Mouse (Mus musculus) ES-E14 (cell line): ENCODE results near the gene Eral1.

Source experiments
- HCFC1 ChIP-seq: IDR thresholded peaks from 2 replicates; pipeline ENCODE4 v1.6.1; 2012; ENCODE audit warnings: low read length, inconsistent platforms, borderline replicate concordance; ENCODE audit not compliant: insufficient read depth
- ZNF384 ChIP-seq: IDR thresholded peaks from 2 replicates; pipeline ENCODE4 v1.6.1; 2012; ENCODE audit warnings: low read depth, low read length, inconsistent platforms

- TF ChIP-seq ZNF384 (0 out of 2 replicates have a peak, but pooled peaks have one; percentile 32), HCFC1 (no peak)
Measured at GRCm38 (mm10) chr11:78122815-78123214, 42.6 kb upstream of the Eral1 start.
